Comparison of ENCODE assay signal across 1 mouse cellular context in the genomic region with DNA sequence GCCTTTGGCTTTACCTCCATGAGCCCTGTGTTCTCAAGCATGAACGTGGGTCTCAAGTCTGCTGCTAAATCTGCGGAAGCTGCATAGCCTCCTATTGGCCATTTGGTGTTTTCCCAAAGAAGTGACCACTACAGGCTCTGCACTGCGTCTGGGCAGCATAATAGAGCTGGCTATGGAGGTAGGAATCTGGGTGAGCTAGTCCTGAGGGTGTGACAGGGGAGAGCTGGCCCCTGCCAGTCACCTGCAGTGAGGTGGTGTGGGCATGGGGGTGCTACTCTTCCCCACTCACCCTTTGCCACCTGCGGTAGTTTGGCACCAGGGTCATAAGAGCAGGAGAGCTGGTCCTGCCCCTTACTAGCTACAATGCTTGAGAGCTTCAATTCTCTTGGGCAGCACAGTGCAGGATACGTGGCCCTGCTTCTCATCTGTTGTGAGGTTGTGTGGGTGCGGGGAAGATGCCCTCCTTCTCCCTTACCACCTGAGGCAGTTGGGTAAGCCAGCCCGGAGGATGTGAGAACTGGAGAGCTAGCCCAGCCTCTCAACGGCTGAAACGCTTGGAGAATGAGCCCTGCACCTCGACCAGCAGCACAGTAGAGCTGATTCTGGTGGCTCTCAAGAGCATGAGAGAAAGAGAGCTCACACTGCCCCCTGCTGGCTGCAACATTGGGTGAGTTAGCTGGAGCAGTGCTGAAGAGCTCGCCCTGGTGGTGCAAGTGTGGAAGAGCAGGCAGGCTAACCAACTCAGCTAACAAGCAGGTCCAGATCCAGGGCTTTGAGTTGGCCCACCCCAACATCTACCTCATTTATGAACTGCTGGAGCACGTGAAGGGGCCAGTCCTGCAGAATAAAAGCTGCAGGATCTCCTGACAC.
TF ChIP-seq lines count a peak whose summit lies in the region.

No protein-coding gene starts in this region.

TF ChIP-seq in CH12.LX, 34 proteins besides CTCF, POLR2A, EP300 and RAD21:
- TF ChIP-seq E2F4 (IDR thresholded peaks at IDR 0.05; ENCODE audit: insufficient replicate concordance, low read depth, low read length) (no peak), MAZ (IDR thresholded peaks at IDR 0.05; ENCODE audit: low read depth, low read length) (0 out of 2 replicates have a peak, but pooled peaks have one; percentile 31), NELFE (IDR thresholded peaks at IDR 0.05; ENCODE audit: low read depth, low read length) (peak; percentile 86; the same call in 1 of the 2 replicates), PAX5 (IDR thresholded peaks at IDR 0.05; ENCODE audit: low read length) (no peak), MEF2A (IDR thresholded peaks at IDR 0.05; ENCODE audit: borderline replicate concordance, low read depth, low read length) (peak; percentile 28; the same call in 1 of the 2 replicates), JUND (conservative IDR thresholded peaks at IDR 0.05; ENCODE audit: low read depth, low read length) (no peak), SMC3 (IDR thresholded peaks at IDR 0.05; ENCODE audit: low read depth, low read length) (peak; percentile 72), TCF12 (IDR thresholded peaks at IDR 0.05; ENCODE audit: low read depth, low read length) (peak; percentile 42; the same call in 1 of the 2 replicates)
